Mouse (Mus musculus) CH12.LX (cell line): Measurements from ENCODE around the gene Ptprg. TPM values are rescaled to one million over a fixed set of nuclear protein-coding genes. Genes with fewer than 3 reads are reported as not detected.

Experiments
- DNase-seq: peaks from one replicate; pipeline ENCODE4 v3.0.0-alpha.2; 2013; ENCODE audit errors: extremely low read depth
- H3K27ac ChIP-seq: 2 replicates; pipeline ENCODE4 v1.5.1; 2012; ENCODE audit warnings: low read depth, mild to moderate bottlenecking, control low read depth, moderate library complexity; ENCODE audit not compliant: insufficient read depth
- H3K27me3 ChIP-seq: replicated peaks from 2 replicates; pipeline ENCODE3; 2012; ENCODE audit warnings: inconsistent platforms
- H3K36me3 ChIP-seq, 2 experiments: replicated peaks in 1 of 2; 2 replicates each; pipeline versions ENCODE3 to v1.6.1; 2012; ENCODE audit warnings: inconsistent platforms in 1 of 2, low read length in 1 of 2, mild to moderate bottlenecking in 1 of 2, mixed read lengths in 1 of 2, moderate library complexity in 1 of 2; ENCODE audit not compliant: control insufficient read depth in 1 of 2, insufficient read depth in 1 of 2
- H3K4me1 ChIP-seq, 2 experiments: 2 replicates each; pipeline ENCODE4 v1.6.1; 2012; ENCODE audit warnings: inconsistent platforms in 1 of 2, moderate library complexity in 1 of 2; ENCODE audit not compliant: insufficient read depth in 2 of 2, control insufficient read depth in 1 of 2
- H3K4me2 ChIP-seq: 2 replicates; pipeline ENCODE4 v1.6.1; 2012; ENCODE audit warnings: low read depth, mild to moderate bottlenecking, control low read depth; ENCODE audit not compliant: poor library complexity, insufficient read depth, severe bottlenecking
- H3K4me3 ChIP-seq, 3 experiments: fragments of 150-350 bp in 1 of 3; sonication (generic) in 1 of 3; replicated peaks in 1 of 3; 2 replicates each; pipeline versions ENCODE3 to v1.5.1; 2011 to 2012; ENCODE audit warnings: low read depth in 2 of 3, low read length in 2 of 3, mild to moderate bottlenecking in 2 of 3, moderate library complexity in 2 of 3, control low read depth in 1 of 3, improper control_type of control experiment in 1 of 3, inconsistent platforms in 1 of 3, mixed read lengths in 1 of 3; ENCODE audit not compliant: poor library complexity in 1 of 3
- H3K79me2 ChIP-seq: replicated peaks from 2 replicates; pipeline ENCODE4 v1.6.1; 2012; ENCODE audit warnings: mild to moderate bottlenecking, moderate library complexity; ENCODE audit not compliant: control insufficient read depth, poor library complexity, insufficient read depth, severe bottlenecking; ENCODE audit errors: extremely low read depth
- H3K9ac ChIP-seq: 2 replicates; pipeline ENCODE4 v1.6.1; 2012; ENCODE audit warnings: low read depth, mild to moderate bottlenecking, control low read depth, moderate library complexity; ENCODE audit not compliant: insufficient read depth
- H3K9me3 ChIP-seq: replicated peaks from 2 replicates; pipeline ENCODE3; 2012; ENCODE audit warnings: low read length, inconsistent platforms, mixed read lengths
- BHLHE40 ChIP-seq: IDR thresholded peaks from 2 replicates; pipeline ENCODE4 v1.6.1; 2011; ENCODE audit warnings: mild to moderate bottlenecking, low read depth, low read length, improper control_type of control experiment
- CHD1 ChIP-seq: IDR thresholded peaks from 2 replicates; pipeline ENCODE4 v1.6.1; 2012; ENCODE audit warnings: low read depth, low read length, improper control_type of control experiment, inconsistent platforms
- CTCF ChIP-seq, 2 experiments: IDR thresholded peaks in 1 of 2; conservative IDR thresholded peaks in 1 of 2; 2 replicates each; pipeline ENCODE4 v1.5.1; 2011 to 2012; ENCODE audit warnings: low read depth in 2 of 2, low read length in 2 of 2, improper control_type of control experiment in 1 of 2, inconsistent platforms in 1 of 2, mild to moderate bottlenecking in 1 of 2, moderate library complexity in 1 of 2
- GABPA ChIP-seq: IDR thresholded peaks from 2 replicates; pipeline ENCODE4 v1.6.1; 2012; ENCODE audit warnings: low read depth, low read length, improper control_type of control experiment, inconsistent platforms; ENCODE audit not compliant: insufficient replicate concordance
- HCFC1 ChIP-seq: IDR thresholded peaks from 2 replicates; pipeline ENCODE4 v1.6.1; 2012; ENCODE audit warnings: low read depth, mild to moderate bottlenecking, inconsistent platforms, low read length, improper control_type of control experiment
- JUN ChIP-seq: IDR thresholded peaks from 2 replicates; pipeline ENCODE4 v1.6.1; 2011; ENCODE audit warnings: low read depth, mild to moderate bottlenecking, low read length, improper control_type of control experiment, moderate library complexity; ENCODE audit not compliant: insufficient read depth
- KAT2A ChIP-seq: IDR thresholded peaks from 2 replicates; pipeline ENCODE4 v1.6.1; 2012; ENCODE audit warnings: low read length, improper control_type of control experiment, inconsistent platforms; ENCODE audit not compliant: insufficient replicate concordance
- MAX ChIP-seq: IDR thresholded peaks from 2 replicates; pipeline ENCODE4 v1.6.1; 2011; ENCODE audit warnings: low read length, improper control_type of control experiment
- MAZ ChIP-seq: IDR thresholded peaks from 2 replicates; pipeline ENCODE4 v1.6.1; 2012; ENCODE audit warnings: low read depth, mild to moderate bottlenecking, inconsistent platforms, low read length, improper control_type of control experiment, moderate library complexity
- MXI1 ChIP-seq: IDR thresholded peaks from 2 replicates; pipeline ENCODE4 v1.6.1; 2011; ENCODE audit warnings: mild to moderate bottlenecking, low read depth, low read length, improper control_type of control experiment
- NRF1 ChIP-seq: IDR thresholded peaks from 2 replicates; pipeline ENCODE4 v1.6.1; 2014; ENCODE audit warnings: low read depth, mild to moderate bottlenecking, inconsistent platforms, low read length, improper control_type of control experiment, moderate library complexity
- PAX5 ChIP-seq: IDR thresholded peaks from 2 replicates; pipeline ENCODE4 v1.6.1; 2012; ENCODE audit warnings: low read length, inconsistent platforms, mixed read lengths
- POLR2A ChIP-seq: IDR thresholded peaks from 2 replicates; pipeline ENCODE4 v1.6.1; 2011; ENCODE audit warnings: low read depth, mild to moderate bottlenecking, improper control_type of control experiment, low read length
- POLR2AphosphoS2 ChIP-seq: IDR thresholded peaks from 2 replicates; pipeline ENCODE4 v1.6.1; 2011; ENCODE audit warnings: low read depth, low read length, improper control_type of control experiment
- RAD21 ChIP-seq: IDR thresholded peaks from 2 replicates; pipeline ENCODE4 v1.6.1; 2011; ENCODE audit warnings: low read depth, mild to moderate bottlenecking, low read length, improper control_type of control experiment, moderate library complexity
- RCOR1 ChIP-seq: conservative IDR thresholded peaks from 2 replicates; pipeline ENCODE4 v1.6.1; 2012; ENCODE audit warnings: low read depth, mild to moderate bottlenecking, inconsistent platforms, low read length, improper control_type of control experiment
- SMC3 ChIP-seq: IDR thresholded peaks from 2 replicates; pipeline ENCODE4 v1.6.1; 2011; ENCODE audit warnings: low read depth, low read length, improper control_type of control experiment
- TBP ChIP-seq: conservative IDR thresholded peaks from 2 replicates; pipeline ENCODE4 v1.6.1; 2011; ENCODE audit warnings: low read depth, low read length, improper control_type of control experiment
- ZC3H11A ChIP-seq: IDR thresholded peaks from 2 replicates; pipeline ENCODE4 v1.6.1; 2012; ENCODE audit warnings: low read depth, mild to moderate bottlenecking, inconsistent platforms, low read length, improper control_type of control experiment
- ZKSCAN1 ChIP-seq: IDR thresholded peaks from 2 replicates; pipeline ENCODE4 v1.6.1; 2012; ENCODE audit warnings: low read depth, inconsistent platforms, low read length, improper control_type of control experiment, borderline replicate concordance
- ZNF384 ChIP-seq: IDR thresholded peaks from 2 replicates; pipeline ENCODE4 v1.6.1; 2012; ENCODE audit warnings: low read depth, low read length, improper control_type of control experiment, inconsistent platforms
- dilution Hi-C: fragments of 300-500 bp; cut with MboI; formaldehyde crosslinking; loops from 2 replicates; pipeline ENCODE4 v1.14.3; 2020; ENCODE audit warnings: low sequenced_read_pairs; ENCODE audit not compliant: extremely low pct_unique_long_range_greater_than_20kb, extremely low pct_ligation_motif_present
- in situ Hi-C: fragments of 300-500 bp; cut with MboI; formaldehyde crosslinking; loops from 3 replicates; pipeline ENCODE4 v1.14.3; 2019; ENCODE audit warnings: low sequenced_read_pairs, low pct_ligation_motif_present, low pct_unique_long_range_greater_than_20kb, mixed read lengths
- polyA plus RNA-seq: library from polyadenylated mRNA; unstranded; fragments of >175 nt; gene quantifications from 2 replicates; pipeline ENCODE4 v1.2.1, GENCODE M21; 2012; ENCODE audit warnings: low read depth; ENCODE audit not compliant: insufficient read length
- total RNA-seq, 2 experiments: library from RNA; depleted of rRNA; stranded (reverse); fragments of 300-350 nt in 1 of 2; fragments of >200 nt in 1 of 2; gene quantifications; 2 replicates each; pipeline ENCODE4 v1.2.3; 2012 to 2014

Ptprg gene
- total and polyA plus RNA-seq, 3 experiments: 0.08 TPM; not detected in 2

- no peak overlapping the region for H3K4me2 ChIP-seq
- DNase-seq: no peak
- no peaks in the 10 kb centered on the region for H3K79me2 ChIP-seq
- H3K27me3 ChIP-seq: no peaks in the 10 kb centered on the region
- H3K4me3 ChIP-seq: no peak overlapping the region
- H3K36me3 ChIP-seq: no peaks in the 10 kb centered on the region
- peaks cover 36% of the 10 kb centered on the region for H3K9me3 ChIP-seq
- H3K9ac ChIP-seq: no peak overlapping the region
- no peak for TF ChIP-seq MXI1
- TF ChIP-seq RCOR1: no peak
- no peak for TF ChIP-seq KAT2A
- TF ChIP-seq CHD1: no peak
- TF ChIP-seq POLR2A: no peak
- no peak for TF ChIP-seq POLR2AphosphoS2
- no peak for TF ChIP-seq MAX
- TF ChIP-seq ZKSCAN1: no peak
- no peak for TF ChIP-seq RAD21
- in situ Hi-C loops: no loop called here
- H3K4me1 ChIP-seq: no peaks in the 10 kb centered on the region
- H3K27ac ChIP-seq: no peak overlapping the region
- dilution Hi-C loops: no loop called here
These were observed 352.9 kb downstream of the Ptprg start for GRCm38 (mm10) chr14:11906130-11906675.

- H3K9me3 ChIP-seq: peaks cover 26% of the 10 kb centered on the region
These were observed 358.9 kb downstream of the Ptprg start for GRCm38 (mm10) chr14:11912253-11912652.

More at GRCm38 (mm10) chr14:11912253-11912652, 358.9 kb downstream of the Ptprg start:
- no peak for DNase-seq
- TF ChIP-seq JUN (no peak), SMC3 (no peak), MAZ (no peak), GABPA (no peak), KAT2A (no peak), TBP (no peak), BHLHE40 (no peak), MXI1 (no peak), MAX (no peak), ZNF384 (no peak), ZC3H11A (no peak), PAX5 (no peak), HCFC1 (no peak), ZKSCAN1 (no peak), CTCF (conservative IDR thresholded peaks at IDR 0.05 in 1 of 2, IDR thresholded peaks at IDR 0.05 in 1 of 2; ENCODE audit: low read depth in 2 of 2, low read length in 2 of 2) (no peak), NRF1 (no peak), POLR2AphosphoS2 (no peak)
- H3K9ac ChIP-seq: no peak overlapping the region
- in situ Hi-C loops (no loop called here), dilution Hi-C loops (no loop called here)
- H3K4me1 ChIP-seq: no peaks in the 10 kb centered on the region
- H3K4me2 ChIP-seq: no peak overlapping the region
- no peak overlapping the region for H3K27ac ChIP-seq
- H3K4me3 ChIP-seq: no peak overlapping the region
- no peaks in the 10 kb centered on the region for H3K79me2 ChIP-seq
- no peaks in the 10 kb centered on the region for H3K36me3 ChIP-seq
- H3K27me3 ChIP-seq: no peaks in the 10 kb centered on the region
